Mouse (Mus musculus): ENCODE measurements at regions not wholly inside any gene's neighbourhood (a gene's known extent, or its start where the extent isn't known, plus 50 kb on each side); places are given as distances from the start of the nearest gene placed in this dataset.

DNA sequence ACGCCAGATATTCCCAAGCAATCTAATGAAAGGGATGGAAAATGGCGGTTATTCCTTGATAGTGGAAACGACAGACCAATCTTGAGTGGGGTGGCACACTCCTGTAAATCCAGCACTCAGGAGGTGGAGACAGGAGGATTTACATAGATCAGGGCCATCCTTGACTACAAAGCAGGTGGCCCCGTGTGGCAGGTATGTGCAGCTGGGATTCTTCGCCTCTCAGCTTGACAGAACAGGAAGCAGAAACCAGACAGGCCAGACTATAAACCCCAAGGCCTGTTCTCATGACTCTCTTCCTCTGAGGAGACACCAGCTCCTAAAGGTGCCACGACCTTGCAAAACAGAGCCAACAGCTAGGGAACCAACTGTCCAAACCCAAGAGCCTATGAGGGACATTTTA lies 449.7 kb downstream of the Cd83 start:
- TF ChIP-seq CTCF (IDR thresholded peaks at IDR 0.05; ENCODE audit: control insufficient read depth, insufficient read depth, insufficient read length) (no peak), CEBPB (IDR thresholded peaks at IDR 0.05; ENCODE audit: low read depth) (no peak), MAX (IDR thresholded peaks at IDR 0.05) (no peak), USF1 (IDR thresholded peaks at IDR 0.05; ENCODE audit: low read depth) (no peak), FOSL1 (IDR thresholded peaks at IDR 0.05; ENCODE audit: insufficient read depth, low read length, poor library complexity, severe bottlenecking) (no peak), MYOG (IDR thresholded peaks at IDR 0.05; ENCODE audit: control insufficient read depth, extremely low read depth, insufficient read length) (no peak), MYOD1 (IDR thresholded peaks at IDR 0.05; ENCODE audit: control insufficient read depth, insufficient read length, low read depth) (no peak)

All from C2C12 (cell line).